Mouse (Mus musculus): ENCODE data around the gene Kbtbd8. TPM values are rescaled to one million over a fixed set of nuclear protein-coding genes. Genes with fewer than 3 reads are reported as not detected.

The Kbtbd8 gene
- polyA plus RNA-seq (2014; fragmentation: Nextera tagmentation; extraction: Ambion mirVana), result 4.1 and 4.2 TPM in 2 replicates

GRCm38 (mm10) chr6:95116946-95117345 lies at the start of gene Kbtbd8:
Gene Kbtbd8 (plus strand): TSS chr6:95117240.
- peaks cover 5% of the 10 kb centered on the region; the same call in 1 of the 2 replicates for H3K4me1 ChIP-seq (ENCODE audit: control insufficient read depth, insufficient read depth, low read length)
- no peaks in the 10 kb centered on the region for H3K27me3 ChIP-seq (ENCODE audit: control insufficient read depth, insufficient read depth, low read length)
- peak; percentile 13; the same call in 1 of the 2 replicates for ATAC-seq (ENCODE audit: low FRiP score, low TSS enrichment)
- no peaks in the 10 kb centered on the region for H3K9me3 ChIP-seq (ENCODE audit: control insufficient read depth, low read length)
- WGBS, result 21% methylated on average over 13 of the region's 13 CpGs
- H3K9ac ChIP-seq (ENCODE audit: low read depth, low read length), result peak within 1 kb of the TSS; percentile 72
- no peaks in the 10 kb centered on the region for H3K36me3 ChIP-seq (ENCODE audit: control insufficient read depth, insufficient read depth, low read length)
- peak within 1 kb of the TSS; percentile 71 for H3K4me2 ChIP-seq (replicated peaks; ENCODE audit: low read depth, low read length)
- peak within 1 kb of the TSS; percentile 24; the same call in 1 of the 2 replicates for H3K27ac ChIP-seq (ENCODE audit: low read depth, low read length)
- H3K4me3 ChIP-seq (ENCODE audit: low read length), result peak within 1 kb of the TSS; percentile 90

- Histone ChIP-seq H3K36me3 (ENCODE audit: control insufficient read depth, insufficient read depth, low read length) (no peaks in the 10 kb centered on the region), H3K4me2 (replicated peaks; ENCODE audit: low read depth, low read length) (no peak overlapping the region), H3K9ac (ENCODE audit: low read depth, low read length) (no peak overlapping the region), H3K4me3 (ENCODE audit: low read length) (no peak overlapping the region), H3K4me1 (ENCODE audit: control insufficient read depth, insufficient read depth, low read length) (no peaks in the 10 kb centered on the region), H3K27me3 (ENCODE audit: control insufficient read depth, insufficient read depth, low read length) (no peaks in the 10 kb centered on the region), H3K27ac (ENCODE audit: low read depth, low read length) (no peak overlapping the region), H3K9me3 (ENCODE audit: control insufficient read depth, low read length) (no peaks in the 10 kb centered on the region)
- ATAC-seq (ENCODE audit: low FRiP score, low TSS enrichment), result no peak
- WGBS, result 92% methylated on average over 10 of the region's 10 CpGs
Measured at GRCm38 (mm10) chr6:95069753-95070152, 47.3 kb upstream of the Kbtbd8 start.

- Histone ChIP-seq H3K9ac (ENCODE audit: low read depth, low read length) (no peak overlapping the region), H3K36me3 (ENCODE audit: control insufficient read depth, insufficient read depth, low read length) (no peaks in the 10 kb centered on the region), H3K27ac (ENCODE audit: low read depth, low read length) (no peak overlapping the region), H3K4me1 (ENCODE audit: control insufficient read depth, insufficient read depth, low read length) (no peaks in the 10 kb centered on the region), H3K9me3 (ENCODE audit: control insufficient read depth, low read length) (no peaks in the 10 kb centered on the region), H3K27me3 (ENCODE audit: control insufficient read depth, insufficient read depth, low read length) (no peaks in the 10 kb centered on the region), H3K4me2 (replicated peaks; ENCODE audit: low read depth, low read length) (no peak overlapping the region), H3K4me3 (ENCODE audit: low read length) (no peak overlapping the region)
- ATAC-seq (ENCODE audit: low FRiP score, low TSS enrichment), result no peak
- 80% methylated on average over 1 of the region's 1 CpGs for WGBS
Measured at GRCm38 (mm10) chr6:95085276-95085675, 31.8 kb upstream of the Kbtbd8 start.

DNA sequence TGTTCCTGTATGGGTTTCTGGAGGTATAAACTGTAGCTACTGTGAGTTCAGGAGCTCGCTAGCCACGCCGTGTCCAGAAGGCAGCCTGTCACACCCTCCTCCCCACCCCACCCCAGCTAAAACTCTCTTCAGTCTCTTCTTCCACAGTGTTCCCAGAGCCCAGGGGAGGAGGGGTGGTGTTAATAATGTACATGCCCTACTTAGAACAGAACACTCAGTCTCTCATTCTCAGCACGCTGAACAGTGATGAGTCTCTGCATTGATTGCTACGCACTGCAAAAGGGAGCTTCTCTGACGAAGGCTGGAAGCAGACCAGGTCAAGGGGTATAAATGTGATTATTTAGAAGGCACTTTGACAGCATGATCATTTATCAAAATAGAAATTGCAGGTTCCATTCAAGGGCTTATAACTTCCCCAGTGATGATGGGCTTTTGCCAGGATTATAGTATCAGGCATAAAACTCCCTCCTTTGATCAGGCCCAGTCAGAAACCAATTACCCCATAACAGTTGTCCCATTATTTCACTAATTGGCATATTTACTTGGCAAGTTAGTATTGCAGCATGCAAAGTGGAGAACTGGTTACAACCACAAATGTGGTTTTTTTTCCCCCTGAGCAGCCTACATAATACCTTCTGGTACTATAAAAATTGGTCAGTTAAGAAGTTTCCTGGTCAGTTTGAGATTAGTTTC lies 29.7 kb upstream of the Kbtbd8 start:
- no peaks in the 10 kb centered on the region for H3K36me3 ChIP-seq (ENCODE audit: control insufficient read depth, insufficient read depth, low read length)
- H3K4me2 ChIP-seq (replicated peaks; ENCODE audit: low read depth, low read length), result no peak overlapping the region
- no peak overlapping the region for H3K27ac ChIP-seq (ENCODE audit: low read depth, low read length)
- no peaks in the 10 kb centered on the region for H3K4me1 ChIP-seq (ENCODE audit: control insufficient read depth, insufficient read depth, low read length)
- WGBS, result 76% methylated on average over 6 of the region's 6 CpGs
- no peak overlapping the region for H3K4me3 ChIP-seq (ENCODE audit: low read length)
- no peak overlapping the region for H3K9ac ChIP-seq (ENCODE audit: low read depth, low read length)
- no peaks in the 10 kb centered on the region for H3K9me3 ChIP-seq (ENCODE audit: control insufficient read depth, low read length)
- no peaks in the 10 kb centered on the region for H3K27me3 ChIP-seq (ENCODE audit: control insufficient read depth, insufficient read depth, low read length)
- no peak for ATAC-seq (ENCODE audit: low FRiP score, low TSS enrichment)

DNA sequence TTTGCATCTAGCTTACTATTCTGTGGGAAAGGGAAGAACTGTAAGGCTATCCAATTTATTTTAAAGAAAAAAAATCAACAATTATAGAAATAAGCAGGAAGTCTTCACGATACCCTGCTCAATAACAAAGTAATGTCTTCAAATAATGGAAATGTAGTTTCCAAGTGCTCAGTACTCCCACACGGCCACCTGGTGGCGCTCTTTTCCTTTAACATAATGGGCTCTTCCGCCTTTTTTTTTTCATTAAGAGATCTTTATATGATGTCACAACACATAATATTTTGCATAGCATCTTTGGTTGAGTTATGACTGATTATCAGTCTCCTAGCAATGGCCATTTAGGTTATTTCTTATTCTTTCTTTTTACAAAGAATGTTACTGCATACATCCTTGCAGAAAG lies 29.0 kb upstream of the Kbtbd8 start:
- Histone ChIP-seq H3K27ac (ENCODE audit: low read depth, low read length) (no peak overlapping the region), H3K4me3 (ENCODE audit: low read length) (no peak overlapping the region), H3K4me1 (ENCODE audit: control insufficient read depth, insufficient read depth, low read length) (no peaks in the 10 kb centered on the region), H3K4me2 (replicated peaks; ENCODE audit: low read depth, low read length) (no peak overlapping the region), H3K9me3 (ENCODE audit: control insufficient read depth, low read length) (no peaks in the 10 kb centered on the region), H3K27me3 (ENCODE audit: control insufficient read depth, insufficient read depth, low read length) (no peaks in the 10 kb centered on the region), H3K9ac (ENCODE audit: low read depth, low read length) (no peak overlapping the region), H3K36me3 (ENCODE audit: control insufficient read depth, insufficient read depth, low read length) (no peaks in the 10 kb centered on the region)
- ATAC-seq (ENCODE audit: low FRiP score, low TSS enrichment), result no peak
- WGBS, result 45% methylated on average over 4 of the region's 4 CpGs

- Histone ChIP-seq H3K4me2 (replicated peaks; ENCODE audit: low read depth, low read length) (no peak overlapping the region), H3K27ac (ENCODE audit: low read depth, low read length) (no peak overlapping the region), H3K9ac (ENCODE audit: low read depth, low read length) (no peak overlapping the region), H3K4me1 (ENCODE audit: control insufficient read depth, insufficient read depth, low read length) (no peaks in the 10 kb centered on the region), H3K9me3 (ENCODE audit: control insufficient read depth, low read length) (no peaks in the 10 kb centered on the region), H3K27me3 (ENCODE audit: control insufficient read depth, insufficient read depth, low read length) (no peaks in the 10 kb centered on the region), H3K4me3 (ENCODE audit: low read length) (no peak overlapping the region), H3K36me3 (ENCODE audit: control insufficient read depth, insufficient read depth, low read length) (no peaks in the 10 kb centered on the region)
- 56% methylated on average over 2 of the region's 2 CpGs for WGBS
- ATAC-seq (ENCODE audit: low FRiP score, low TSS enrichment), result no peak
Measured at GRCm38 (mm10) chr6:95094695-95095094, 22.3 kb upstream of the Kbtbd8 start.

DNA sequence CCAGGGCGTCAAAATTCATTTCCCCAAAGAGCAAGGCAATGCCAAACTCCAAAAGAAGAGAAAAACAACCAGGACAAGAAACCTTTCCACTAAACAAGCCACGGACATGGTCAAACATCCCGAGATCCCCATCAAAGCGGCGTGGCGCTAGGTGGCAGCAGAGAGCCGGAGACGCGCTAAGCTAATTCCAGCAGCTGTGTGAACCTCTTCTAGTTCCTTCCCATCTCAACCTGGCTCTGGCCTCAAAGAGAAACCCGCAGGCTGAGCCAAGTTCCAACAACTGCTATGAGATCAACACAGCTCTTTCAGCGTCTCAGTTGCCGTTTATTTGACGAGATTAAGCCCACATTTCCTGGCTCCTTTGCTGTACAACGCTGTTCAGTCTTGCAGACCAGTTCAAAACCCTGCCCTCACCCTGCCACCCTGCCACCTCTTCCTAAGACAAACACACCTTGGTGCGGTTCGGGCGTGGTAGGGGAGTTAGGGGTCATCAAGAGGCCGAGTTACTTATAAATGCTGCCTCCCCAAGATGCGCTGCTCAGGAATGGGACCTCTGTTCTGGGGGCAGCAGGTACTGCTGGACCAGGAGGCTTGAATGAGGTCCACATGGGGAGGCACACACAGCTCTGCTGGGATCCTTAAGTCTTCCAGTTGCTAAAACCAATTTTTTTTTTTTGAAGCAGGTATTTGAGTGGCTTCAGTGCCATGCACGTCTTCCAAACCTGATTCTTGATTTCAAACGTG lies 18.5 kb upstream of the Kbtbd8 start:
- no peaks in the 10 kb centered on the region for H3K27me3 ChIP-seq (ENCODE audit: control insufficient read depth, insufficient read depth, low read length)
- H3K4me2 ChIP-seq (replicated peaks; ENCODE audit: low read depth, low read length), result no peak overlapping the region
- no peaks in the 10 kb centered on the region for H3K4me1 ChIP-seq (ENCODE audit: control insufficient read depth, insufficient read depth, low read length)
- no peak overlapping the region for H3K4me3 ChIP-seq (ENCODE audit: low read length)
- H3K9ac ChIP-seq (ENCODE audit: low read depth, low read length), result no peak overlapping the region
- no peaks in the 10 kb centered on the region for H3K9me3 ChIP-seq (ENCODE audit: control insufficient read depth, low read length)
- no peak overlapping the region for H3K27ac ChIP-seq (ENCODE audit: low read depth, low read length)
- no peaks in the 10 kb centered on the region for H3K36me3 ChIP-seq (ENCODE audit: control insufficient read depth, insufficient read depth, low read length)
- peak; percentile 43; the same call in 1 of the 2 replicates for ATAC-seq (ENCODE audit: low FRiP score, low TSS enrichment)
- WGBS, result 19% methylated on average over 21 of the region's 21 CpGs

GRCm38 (mm10) chr6:95103706-95104105 lies 13.3 kb upstream of the Kbtbd8 start:
- ATAC-seq (ENCODE audit: low FRiP score, low TSS enrichment), result no peak
- Histone ChIP-seq H3K4me1 (ENCODE audit: control insufficient read depth, insufficient read depth, low read length) (no peaks in the 10 kb centered on the region), H3K4me3 (ENCODE audit: low read length) (no peak overlapping the region), H3K27me3 (ENCODE audit: control insufficient read depth, insufficient read depth, low read length) (no peaks in the 10 kb centered on the region), H3K9me3 (ENCODE audit: control insufficient read depth, low read length) (no peaks in the 10 kb centered on the region), H3K4me2 (replicated peaks; ENCODE audit: low read depth, low read length) (no peak overlapping the region), H3K27ac (ENCODE audit: low read depth, low read length) (no peak overlapping the region), H3K9ac (ENCODE audit: low read depth, low read length) (no peak overlapping the region), H3K36me3 (ENCODE audit: control insufficient read depth, insufficient read depth, low read length) (no peaks in the 10 kb centered on the region)
- 50% methylated on average over 3 of the region's 3 CpGs for WGBS

- H3K9ac ChIP-seq (ENCODE audit: low read depth, low read length), result no peak overlapping the region
- no peak overlapping the region for H3K4me2 ChIP-seq (replicated peaks; ENCODE audit: low read depth, low read length)
- H3K36me3 ChIP-seq (ENCODE audit: control insufficient read depth, insufficient read depth, low read length), result no peaks in the 10 kb centered on the region
- ATAC-seq (ENCODE audit: low FRiP score, low TSS enrichment), result no peak
- no peaks in the 10 kb centered on the region for H3K4me1 ChIP-seq (ENCODE audit: control insufficient read depth, insufficient read depth, low read length)
- no peaks in the 10 kb centered on the region for H3K9me3 ChIP-seq (ENCODE audit: control insufficient read depth, low read length)
- no peak overlapping the region for H3K4me3 ChIP-seq (ENCODE audit: low read length)
- H3K27ac ChIP-seq (ENCODE audit: low read depth, low read length), result no peak overlapping the region
- no peaks in the 10 kb centered on the region for H3K27me3 ChIP-seq (ENCODE audit: control insufficient read depth, insufficient read depth, low read length)
Measured at GRCm38 (mm10) chr6:95108437-95108836, 8.6 kb upstream of the Kbtbd8 start.
